Mouse (Mus musculus) heart, postnatal 25 days (tissue): ENCODE measurements around the gene Arhgap44. TPM values are rescaled to one million over a fixed set of nuclear protein-coding genes. Genes with fewer than 3 reads are reported as not detected.

Source experiments
- microRNA-seq: library from miRNA; unstranded; fragments of <30 nt; microRNA quantifications from one replicate; pipeline ENCODE4 v1.2.0, GENCODE M21; 2022
- total RNA-seq, 2 experiments: library from RNA; stranded (reverse); gene quantifications; 2 replicates each; pipeline ENCODE4 v1.2.3; 2021

Gene Arhgap44
- total RNA-seq, 2 experiments from 2014 or later = 20.8 to 22.4 TPM

Small RNAs within 50 kb of the gene (microRNA-seq; reads per million reads assigned to microRNA genes)
- gene Gm25991 = not detected

Other genes starting within 250 kb of the Arhgap44 start
- 10 to 100 TPM; 19.2 to 22.0 TPM for gene Elac2, start 183.9 kb downstream of the Arhgap44 start, total RNA-seq
- under 1 TPM; 0.31 to 0.47 TPM for gene 1700086D15Rik, start 3.1 kb downstream of the Arhgap44 start, total RNA-seq
- 100 to 1,000 TPM in 1 of 2 experiments, 10 to 100 TPM in 1; 85.7 to 101 TPM for gene Myocd, start 107.0 kb upstream of the Arhgap44 start, total RNA-seq